Mouse (Mus musculus) right cerebral cortex, adult 18-20 months (tissue): ENCODE measurements around the gene Zfp598.

Source experiments
- DNase-seq: peaks from one replicate; pipeline ENCODE4 v3.0.0; 2022; ENCODE audit warnings: mixed read lengths

The Zfp598 gene

DNA sequence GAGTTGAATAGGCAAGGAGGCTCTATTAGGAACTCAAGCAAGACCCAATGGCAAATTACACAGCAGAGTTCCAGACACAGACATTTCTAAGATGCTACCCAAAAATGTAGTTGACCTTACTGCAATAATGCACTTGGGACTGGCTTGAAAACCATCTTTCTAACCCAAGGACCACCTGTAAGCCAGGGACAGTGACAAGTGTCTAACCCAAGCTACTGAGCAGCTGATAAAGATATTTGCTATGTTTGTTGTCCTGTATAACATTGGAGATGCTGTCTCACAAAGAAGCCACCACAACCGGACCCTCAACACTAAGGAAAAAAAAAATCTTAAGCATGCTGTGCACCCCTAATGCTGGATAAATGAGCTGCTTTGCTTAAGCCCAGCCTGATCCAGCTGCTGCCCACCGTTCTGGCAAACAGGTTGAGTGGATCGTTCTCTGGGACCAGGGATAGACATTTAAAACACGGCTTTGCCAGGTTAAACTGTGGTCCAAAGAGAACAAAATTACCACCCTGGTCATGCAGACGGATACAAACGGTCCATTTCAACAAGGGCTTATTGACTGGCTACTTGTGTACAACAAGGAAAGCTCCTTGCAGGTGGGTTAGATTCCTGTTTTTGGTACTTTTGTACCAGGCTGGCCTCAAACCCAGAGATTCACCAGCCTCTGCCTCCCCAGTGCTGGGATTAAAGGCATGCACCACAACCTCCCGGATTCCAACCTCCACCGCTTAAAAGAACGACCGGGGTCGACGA, 53.8 kb downstream of the Zfp598 start:
- no peak for DNase-seq

DNA sequence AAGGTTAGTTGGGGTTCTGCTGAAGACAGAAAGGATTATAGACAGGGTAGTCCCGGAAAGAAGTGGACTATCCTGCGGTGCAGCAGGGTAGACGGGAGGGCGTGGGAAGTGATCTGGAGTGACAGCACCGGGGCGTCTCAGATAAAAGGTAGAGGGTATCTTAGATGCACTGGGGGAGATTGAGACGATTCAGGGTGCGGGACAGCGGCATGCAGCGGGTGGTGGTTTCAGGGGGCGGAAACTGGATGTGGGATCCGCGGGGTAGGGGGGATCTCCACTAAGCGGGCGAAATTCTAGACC, 54.3 kb downstream of the Zfp598 start:
- DNase-seq = no peak

DNA sequence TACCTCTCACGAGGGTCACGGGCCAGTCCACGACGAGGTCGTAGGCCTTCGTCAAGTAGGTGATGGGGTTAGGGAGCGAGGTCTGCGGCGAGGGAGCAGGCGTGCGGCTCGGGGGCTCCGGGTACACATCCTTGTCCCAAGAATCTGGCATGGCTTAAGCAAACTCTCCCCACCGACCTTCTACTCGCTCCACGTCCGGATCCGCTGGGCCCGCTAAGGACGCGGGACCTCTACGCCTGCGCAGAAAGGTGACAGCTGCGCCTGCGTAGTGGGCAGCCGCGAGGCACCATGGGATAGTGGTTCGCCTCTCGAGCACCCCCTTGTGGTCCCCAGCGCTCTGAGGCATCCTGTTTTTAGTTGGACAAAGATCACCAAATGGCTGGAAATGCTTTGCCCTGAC, 54.7 kb downstream of the Zfp598 start, which contains the start of gene Ndufb10:
Ndufb10 (minus strand) TSS at position 295 of the 400 bp plus-strand sequence.
- peak; percentile 94 for DNase-seq

DNA sequence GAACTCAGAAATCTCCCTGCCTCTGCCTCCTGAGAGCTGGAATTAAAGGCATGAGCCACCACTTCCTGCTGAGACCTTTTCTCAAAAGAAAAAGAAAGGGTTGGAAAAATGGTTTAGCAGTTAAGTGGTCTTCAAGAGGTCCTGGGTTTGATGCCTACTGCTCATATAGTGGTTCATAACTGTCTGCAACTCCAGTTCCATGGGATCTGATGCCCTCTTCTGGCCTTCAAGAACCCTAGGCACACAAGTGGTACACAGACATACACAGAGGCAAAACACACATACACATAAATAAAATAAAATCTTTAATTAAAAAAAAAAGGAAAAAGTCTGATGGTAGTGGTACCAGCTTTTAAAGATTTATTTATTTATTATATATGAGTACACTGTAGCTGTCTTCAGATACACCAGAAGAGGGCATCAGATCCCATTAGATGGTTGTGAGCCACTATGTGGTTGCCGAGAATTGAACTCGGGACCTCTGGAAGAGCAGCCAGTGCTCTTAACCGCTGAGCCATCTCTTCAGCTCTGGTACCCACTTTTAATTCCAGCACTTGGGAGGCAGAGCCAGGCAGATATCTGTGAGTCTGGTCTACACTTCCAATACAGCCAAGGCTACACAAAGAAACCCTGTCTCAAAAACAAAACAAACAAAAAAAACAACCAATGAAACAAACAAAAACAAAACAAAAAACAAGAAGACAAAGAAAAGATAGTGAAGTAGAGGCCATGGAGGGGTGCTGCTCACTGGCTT, 56.3 kb downstream of the Zfp598 start:
- DNase-seq = no peak

DNA sequence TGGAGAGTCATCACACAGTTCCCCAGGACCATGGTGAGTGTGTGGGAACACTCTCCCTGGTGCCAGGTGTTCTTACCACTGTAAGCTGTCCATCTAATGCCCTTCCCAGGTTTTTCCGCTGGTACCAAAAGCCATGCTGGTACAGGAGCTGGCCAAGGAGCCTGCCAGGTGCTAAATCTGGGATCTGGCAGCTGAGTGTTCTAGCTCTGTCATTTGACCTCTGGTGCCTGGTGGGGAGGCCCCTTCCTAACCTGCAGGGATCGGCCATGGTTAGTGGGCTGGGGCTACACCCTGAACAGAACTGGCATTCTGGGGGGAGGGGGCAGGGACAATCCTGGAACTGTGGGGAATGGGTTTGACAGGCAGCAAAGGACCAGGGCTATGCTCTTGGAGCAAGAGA, 58.1 kb downstream of the Zfp598 start, which contains the start of gene Rpl3l:
Rpl3l (plus strand) TSS at position 203 of the 400 bp plus-strand sequence.
- DNase-seq = no peak

DNA sequence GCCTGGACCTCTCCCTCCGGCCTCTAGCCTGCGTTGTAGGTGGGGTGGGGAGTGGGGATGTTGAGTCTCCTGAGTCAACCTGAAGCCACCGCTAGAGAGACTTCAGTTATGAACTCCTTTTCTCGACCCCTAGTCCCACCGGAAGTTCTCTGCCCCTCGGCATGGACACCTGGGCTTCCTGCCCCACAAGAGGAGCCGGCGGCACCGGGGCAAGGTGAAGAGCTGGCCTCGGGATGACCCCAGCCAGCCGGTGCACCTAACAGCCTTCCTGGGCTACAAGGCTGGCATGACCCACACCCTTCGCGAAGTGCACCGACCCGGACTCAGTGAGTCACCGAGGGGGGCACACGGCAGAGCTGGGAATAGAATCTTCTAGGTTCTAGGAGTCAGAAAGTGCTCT, 58.7 kb downstream of the Zfp598 start:
- no peak for DNase-seq

DNA sequence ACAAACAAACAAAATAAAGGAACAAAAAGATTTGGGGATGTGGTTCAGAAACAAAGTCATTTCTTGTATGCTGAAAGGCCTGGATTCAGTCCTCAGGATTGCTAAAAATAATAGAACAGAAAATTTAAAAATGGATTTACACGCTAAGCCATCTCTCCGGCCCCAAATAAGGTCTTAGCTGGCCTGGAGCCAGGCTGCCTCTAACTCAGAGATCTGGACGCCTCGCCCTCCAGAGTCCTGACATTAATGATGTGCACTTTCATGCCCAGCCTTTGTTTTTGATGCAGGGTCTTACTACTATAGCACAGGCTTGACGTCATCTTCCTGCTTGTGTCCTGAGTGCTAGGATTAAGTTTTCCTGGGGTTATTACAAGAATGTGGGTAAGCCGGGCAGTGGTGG, 59.6 kb downstream of the Zfp598 start:
- DNase-seq = no peak

DNA sequence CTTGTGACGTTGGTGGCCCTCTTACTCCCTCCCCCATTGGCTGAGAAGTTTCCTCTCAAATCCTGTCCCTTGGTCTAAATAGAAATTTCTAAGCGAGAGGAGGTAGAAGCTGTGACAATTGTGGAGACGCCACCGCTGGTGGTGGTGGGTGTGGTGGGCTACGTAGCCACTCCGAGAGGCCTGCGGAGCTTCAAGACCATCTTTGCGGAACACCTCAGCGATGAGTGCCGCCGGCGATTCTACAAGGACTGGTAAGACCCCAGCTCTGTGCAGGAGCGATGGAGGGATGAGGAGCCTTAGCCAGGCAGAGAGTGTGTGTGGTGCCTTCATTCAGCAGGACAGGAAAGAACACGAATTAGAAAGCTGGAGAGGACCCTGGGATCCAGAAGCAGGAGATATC, 61.3 kb downstream of the Zfp598 start:
- no peak for DNase-seq
